Mouse (Mus musculus) cerebellum, adult (tissue): ENCODE measurements around the gene Cbx2.

Experiments
- ATAC-seq: cut with Nextera tagmentation; 2 replicates; pipeline ENCODE4 v1.9.2; 2017; ENCODE audit warnings: mild to moderate bottlenecking, moderate library complexity, mixed read lengths; ENCODE audit not compliant: insufficient number of reproducible peaks, low FRiP score, low TSS enrichment

Gene Cbx2

GRCm38 (mm10) chr11:119054351-119055345 lies 31.9 kb downstream of the Cbx2 start:
- no peak for ATAC-seq

GRCm38 (mm10) chr11:119055571-119056131 lies 32.9 kb downstream of the Cbx2 start:
- ATAC-seq, result no peak

- no peak for ATAC-seq
Observed at GRCm38 (mm10) chr11:119056301-119057211, 33.8 kb downstream of the Cbx2 start.

GRCm38 (mm10) chr11:119057291-119057690 lies 34.5 kb downstream of the Cbx2 start:
- no peak for ATAC-seq

- ATAC-seq, result no peak
Observed at GRCm38 (mm10) chr11:119058041-119058995, 35.6 kb downstream of the Cbx2 start.

GRCm38 (mm10) chr11:119059256-119059655 lies 36.5 kb downstream of the Cbx2 start:
- no peak for ATAC-seq

- no peak for ATAC-seq
Observed at GRCm38 (mm10) chr11:119066841-119067240, 44.1 kb downstream of the Cbx2 start.

GRCm38 (mm10) chr11:119072239-119072638 lies 49.5 kb downstream of the Cbx2 start:
- ATAC-seq, result no peak

GRCm38 (mm10) chr11:119072986-119073385 lies 50.2 kb downstream of the Cbx2 start:
- no peak for ATAC-seq

GRCm38 (mm10) chr11:119073876-119074433 lies 51.2 kb downstream of the Cbx2 start:
- no peak for ATAC-seq

- no peak for ATAC-seq
Observed at GRCm38 (mm10) chr11:119075805-119076204, 53.0 kb downstream of the Cbx2 start.

- no peak for ATAC-seq
Observed at GRCm38 (mm10) chr11:119077755-119078154, 55.0 kb downstream of the Cbx2 start.

- no peak for ATAC-seq
Observed at GRCm38 (mm10) chr11:119078691-119079444, 56.1 kb downstream of the Cbx2 start.

GRCm38 (mm10) chr11:119079445-119079837 lies 56.7 kb downstream of the Cbx2 start:
- no peak for ATAC-seq

- no peak for ATAC-seq
Observed at GRCm38 (mm10) chr11:119080461-119081147, 57.8 kb downstream of the Cbx2 start.
